Mouse (Mus musculus): Measurements from ENCODE around the gene Olfr155.

The Olfr155 gene

DNA sequence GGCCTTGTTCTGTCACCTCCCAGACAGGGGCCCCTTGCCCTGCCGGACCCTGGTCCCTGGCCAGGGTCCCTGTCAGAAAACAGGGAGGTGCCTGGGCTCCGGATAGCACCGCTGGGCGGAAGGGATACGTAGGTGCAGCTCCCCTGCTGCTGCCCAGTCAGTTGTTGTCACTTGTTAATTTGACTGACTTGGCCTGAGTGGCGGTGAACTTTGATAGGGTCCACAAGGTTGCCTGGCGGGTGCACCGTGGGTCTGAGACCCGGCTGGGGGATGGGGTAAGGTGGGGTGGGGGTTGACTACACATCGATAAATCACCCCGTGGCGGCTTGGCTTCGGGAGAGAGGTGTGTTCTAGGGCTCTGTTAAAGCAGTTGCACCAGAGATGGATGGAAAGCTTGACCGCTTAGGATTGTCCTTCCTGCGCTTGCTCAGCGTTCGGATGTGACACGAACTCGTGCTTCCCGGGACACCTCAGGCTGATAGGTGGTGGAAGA, 24.6 kb downstream of the Olfr155 start:
- H3K4me1 ChIP-seq (replicated peaks; ENCODE audit: low read depth, low read length) = peaks cover 11% of the 10 kb centered on the region
- no peaks in the 10 kb centered on the region for H3K36me3 ChIP-seq (ENCODE audit: insufficient read depth, low read length)
- peak overlapping the region; percentile 94 for H3K4me3 ChIP-seq (replicated peaks; ENCODE audit: low read length)
- peaks cover 37% of the 10 kb centered on the region for H3K27me3 ChIP-seq (ENCODE audit: insufficient read depth, low read length)
- TF ChIP-seq NANOG (IDR thresholded peaks at IDR 0.05; ENCODE audit: borderline replicate concordance, low read length) (no peak), POU5F1 (IDR thresholded peaks at IDR 0.05; ENCODE audit: borderline replicate concordance, low read length) (no peak), CTCF (conservative IDR thresholded peaks at IDR 0.05; ENCODE audit: low read length) (no peak)
- H3K9me3 ChIP-seq (ENCODE audit: low read length) = no peaks in the 10 kb centered on the region

DNA sequence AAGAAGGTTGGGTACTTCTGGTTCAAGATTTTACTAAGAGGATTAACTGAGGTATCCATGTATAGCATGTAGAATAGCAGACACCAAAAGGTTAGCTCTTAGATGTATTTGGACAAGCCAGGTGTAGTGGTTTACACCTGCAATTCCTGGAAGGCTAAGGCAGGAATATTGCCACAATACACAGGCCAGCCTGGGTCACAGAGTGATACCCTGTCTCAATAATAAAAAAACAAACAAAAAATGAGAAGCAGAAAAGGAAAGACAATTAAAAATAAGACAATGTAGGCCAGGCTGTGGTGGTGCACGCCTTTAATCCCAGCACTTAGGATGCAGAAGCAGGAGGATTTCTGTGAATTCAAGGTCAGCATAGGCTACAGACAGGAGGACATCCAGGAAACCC, 25.9 kb downstream of the Olfr155 start:
- no peak overlapping the region for H3K4me3 ChIP-seq (replicated peaks; ENCODE audit: low read length)
- H3K36me3 ChIP-seq (ENCODE audit: insufficient read depth, low read length) = no peaks in the 10 kb centered on the region
- H3K4me1 ChIP-seq (replicated peaks; ENCODE audit: low read depth, low read length) = peaks cover 11% of the 10 kb centered on the region
- H3K27me3 ChIP-seq (ENCODE audit: insufficient read depth, low read length) = peaks cover 31% of the 10 kb centered on the region
- TF ChIP-seq CTCF (conservative IDR thresholded peaks at IDR 0.05; ENCODE audit: low read length) = no peak
- no peak for TF ChIP-seq POU5F1 (IDR thresholded peaks at IDR 0.05; ENCODE audit: borderline replicate concordance, low read length)
- TF ChIP-seq NANOG (IDR thresholded peaks at IDR 0.05; ENCODE audit: borderline replicate concordance, low read length) = no peak
- no peaks in the 10 kb centered on the region for H3K9me3 ChIP-seq (ENCODE audit: low read length)

DNA sequence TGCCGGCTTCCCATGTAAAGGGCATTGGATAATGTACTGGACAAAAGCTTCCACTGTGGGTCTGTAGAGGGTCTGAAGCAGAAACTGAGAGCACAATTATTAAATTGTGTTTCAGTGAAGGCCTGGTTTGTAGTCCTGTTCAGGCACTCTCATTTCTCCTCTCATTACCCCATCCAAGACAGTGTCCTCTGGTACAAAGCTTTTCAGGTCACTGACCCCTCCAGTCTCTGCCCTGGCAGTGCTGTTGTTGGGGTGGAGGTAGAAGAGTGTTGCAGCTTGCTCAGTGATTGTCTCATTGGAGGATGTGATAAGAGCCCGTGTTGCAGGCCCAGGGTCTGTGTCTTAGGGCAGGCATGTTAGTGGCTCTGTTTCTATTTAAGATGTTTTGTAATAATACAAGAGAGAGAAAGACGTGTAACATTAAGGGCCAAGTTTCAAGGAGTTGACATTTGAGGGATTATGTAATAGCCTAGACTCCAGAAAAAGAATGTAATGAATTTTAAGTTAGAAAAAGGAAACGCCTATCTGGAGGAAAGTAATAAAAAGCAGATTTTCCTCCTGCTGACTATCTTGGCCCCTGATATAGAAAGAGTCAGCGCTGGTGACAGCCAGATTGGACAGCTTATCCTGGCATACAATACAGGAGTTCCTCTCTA, 26.9 kb downstream of the Olfr155 start:
- Histone ChIP-seq H3K27me3 (ENCODE audit: insufficient read depth, low read length) (peaks cover 25% of the 10 kb centered on the region), H3K4me1 (replicated peaks; ENCODE audit: low read depth, low read length) (peaks cover 11% of the 10 kb centered on the region), H3K9me3 (ENCODE audit: low read length) (no peaks in the 10 kb centered on the region), H3K36me3 (ENCODE audit: insufficient read depth, low read length) (no peaks in the 10 kb centered on the region), H3K4me3 (replicated peaks; ENCODE audit: low read length) (no peak overlapping the region)
- no peak for TF ChIP-seq CTCF (conservative IDR thresholded peaks at IDR 0.05; ENCODE audit: low read length)
- TF ChIP-seq NANOG (IDR thresholded peaks at IDR 0.05; ENCODE audit: borderline replicate concordance, low read length) = no peak
- no peak for TF ChIP-seq POU5F1 (IDR thresholded peaks at IDR 0.05; ENCODE audit: borderline replicate concordance, low read length)

DNA sequence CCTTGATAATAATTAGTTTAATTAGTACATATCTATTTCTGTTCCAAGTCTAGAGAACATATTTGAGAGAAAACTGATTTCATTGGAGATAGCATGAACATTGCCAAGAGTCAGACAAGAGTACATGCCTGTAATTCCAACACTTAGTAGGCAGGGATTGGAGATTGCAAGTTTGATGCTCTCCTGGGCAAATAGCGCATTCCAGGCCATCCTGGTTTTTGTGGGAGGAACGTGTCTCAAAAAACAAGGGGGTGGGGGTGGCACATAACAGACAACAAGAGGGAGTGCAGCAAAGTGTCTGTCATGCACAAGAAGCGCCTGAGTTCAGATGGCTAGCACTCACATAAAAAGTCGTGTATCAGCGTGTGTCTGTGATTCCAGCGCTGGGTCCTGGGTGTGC, 28.2 kb downstream of the Olfr155 start:
- H3K36me3 ChIP-seq (ENCODE audit: insufficient read depth, low read length) = no peaks in the 10 kb centered on the region
- no peaks in the 10 kb centered on the region for H3K9me3 ChIP-seq (ENCODE audit: low read length)
- peaks cover 14% of the 10 kb centered on the region for H3K27me3 ChIP-seq (ENCODE audit: insufficient read depth, low read length)
- no peak for TF ChIP-seq CTCF (conservative IDR thresholded peaks at IDR 0.05; ENCODE audit: low read length)
- TF ChIP-seq POU5F1 (IDR thresholded peaks at IDR 0.05; ENCODE audit: borderline replicate concordance, low read length) = no peak
- no peak for TF ChIP-seq NANOG (IDR thresholded peaks at IDR 0.05; ENCODE audit: borderline replicate concordance, low read length)
- peaks cover 10% of the 10 kb centered on the region for H3K4me1 ChIP-seq (replicated peaks; ENCODE audit: low read depth, low read length)
- H3K4me3 ChIP-seq (replicated peaks; ENCODE audit: low read length) = no peak overlapping the region

DNA sequence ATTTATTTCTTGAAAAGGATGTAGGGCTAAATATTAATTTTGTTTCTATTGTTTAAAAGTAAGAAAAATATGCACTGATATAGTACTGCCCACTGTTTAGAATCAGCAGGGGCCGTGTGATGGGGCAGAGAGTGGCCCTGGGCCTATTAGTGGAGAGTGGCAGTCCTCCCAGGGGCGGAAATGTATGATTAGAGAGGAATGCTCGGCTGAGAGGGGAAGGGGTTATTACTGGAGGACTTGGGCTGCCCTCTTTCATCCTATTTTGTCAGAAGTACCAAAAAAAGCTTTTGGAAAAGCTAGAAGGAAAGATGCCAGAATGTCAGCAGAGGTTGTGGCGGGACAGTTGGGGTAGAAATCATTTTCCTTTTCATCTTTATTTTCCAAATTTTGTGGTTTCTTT, 32.8 kb downstream of the Olfr155 start:
- Histone ChIP-seq H3K27me3 (ENCODE audit: insufficient read depth, low read length) (no peaks in the 10 kb centered on the region), H3K4me3 (replicated peaks; ENCODE audit: low read length) (no peak overlapping the region), H3K9me3 (ENCODE audit: low read length) (no peaks in the 10 kb centered on the region), H3K4me1 (replicated peaks; ENCODE audit: low read depth, low read length) (no peaks in the 10 kb centered on the region), H3K36me3 (ENCODE audit: insufficient read depth, low read length) (no peaks in the 10 kb centered on the region)
- TF ChIP-seq NANOG (IDR thresholded peaks at IDR 0.05; ENCODE audit: borderline replicate concordance, low read length) (no peak), POU5F1 (IDR thresholded peaks at IDR 0.05; ENCODE audit: borderline replicate concordance, low read length) (no peak), CTCF (conservative IDR thresholded peaks at IDR 0.05; ENCODE audit: low read length) (no peak)

DNA sequence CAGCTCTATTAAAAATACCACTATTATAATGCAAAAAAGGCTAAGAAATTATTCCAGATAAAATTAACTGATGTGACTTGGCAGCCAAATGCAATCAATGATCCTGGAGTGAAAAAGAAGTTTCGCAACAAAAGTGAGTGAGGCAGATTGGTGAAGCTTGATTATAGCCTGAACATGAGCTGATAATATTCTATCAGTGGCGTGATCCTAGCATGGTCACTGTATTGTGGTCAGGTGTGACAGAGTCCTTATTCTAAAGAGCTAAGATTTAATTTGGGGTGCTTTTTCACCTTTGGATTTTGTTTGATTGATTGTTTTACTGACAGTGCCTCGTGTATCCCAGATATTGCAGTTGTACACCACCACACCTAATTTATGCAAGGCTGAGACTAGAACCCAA, 39.9 kb downstream of the Olfr155 start:
- Histone ChIP-seq H3K9me3 (ENCODE audit: low read length) (no peaks in the 10 kb centered on the region), H3K36me3 (ENCODE audit: insufficient read depth, low read length) (no peaks in the 10 kb centered on the region), H3K27me3 (ENCODE audit: insufficient read depth, low read length) (no peaks in the 10 kb centered on the region), H3K4me3 (replicated peaks; ENCODE audit: low read length) (no peak overlapping the region), H3K4me1 (replicated peaks; ENCODE audit: low read depth, low read length) (no peaks in the 10 kb centered on the region)
- TF ChIP-seq CTCF (conservative IDR thresholded peaks at IDR 0.05; ENCODE audit: low read length) (no peak), NANOG (IDR thresholded peaks at IDR 0.05; ENCODE audit: borderline replicate concordance, low read length) (no peak), POU5F1 (IDR thresholded peaks at IDR 0.05; ENCODE audit: borderline replicate concordance, low read length) (no peak)

DNA sequence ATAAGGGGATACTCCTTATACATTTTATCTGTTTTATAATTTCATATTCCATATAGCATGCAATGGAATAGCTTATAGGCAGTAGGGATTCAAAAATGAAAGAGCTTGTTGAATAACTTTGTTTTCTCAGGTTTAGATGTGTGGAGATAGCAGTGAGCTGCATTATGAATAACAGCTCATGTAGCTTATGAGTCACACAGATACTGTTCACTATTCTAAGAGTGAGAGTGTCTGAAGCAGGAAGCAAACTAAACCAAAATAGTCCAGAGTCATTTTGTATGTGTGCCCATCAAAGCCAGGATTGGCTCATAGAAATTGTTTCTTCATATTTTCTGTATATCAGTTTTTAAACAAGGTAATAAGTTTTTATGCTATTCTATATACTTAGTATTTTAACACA, 45.8 kb downstream of the Olfr155 start:
- Histone ChIP-seq H3K36me3 (ENCODE audit: insufficient read depth, low read length) (0 out of 2 replicates have a peak, but pooled peaks cover 3% of the 10 kb centered on the region), H3K4me3 (replicated peaks; ENCODE audit: low read length) (no peak overlapping the region), H3K4me1 (replicated peaks; ENCODE audit: low read depth, low read length) (no peaks in the 10 kb centered on the region), H3K27me3 (ENCODE audit: insufficient read depth, low read length) (no peaks in the 10 kb centered on the region), H3K9me3 (ENCODE audit: low read length) (no peaks in the 10 kb centered on the region)
- TF ChIP-seq CTCF (conservative IDR thresholded peaks at IDR 0.05; ENCODE audit: low read length) = no peak
- TF ChIP-seq POU5F1 (IDR thresholded peaks at IDR 0.05; ENCODE audit: borderline replicate concordance, low read length) = no peak
- no peak for TF ChIP-seq NANOG (IDR thresholded peaks at IDR 0.05; ENCODE audit: borderline replicate concordance, low read length)

DNA sequence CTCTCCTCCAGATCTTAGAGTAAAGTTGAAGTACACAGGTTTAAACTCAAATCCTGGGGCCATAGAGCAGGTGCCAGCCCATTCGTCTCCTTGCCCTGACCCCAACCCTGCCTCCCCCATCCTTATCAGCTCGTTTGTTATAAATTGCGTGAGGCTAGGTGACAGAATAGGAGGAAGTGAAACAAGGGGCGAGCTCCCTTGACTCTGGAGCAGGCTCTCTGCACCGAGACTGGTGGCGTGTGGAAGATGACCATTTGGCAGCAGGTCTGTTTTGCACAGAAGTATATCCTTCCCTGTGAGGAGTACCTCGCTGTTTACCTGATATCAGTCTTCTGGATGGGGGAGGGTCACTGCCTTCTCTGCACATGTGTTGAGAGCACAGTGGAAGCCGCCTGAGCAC, 47.8 kb downstream of the Olfr155 start:
- TF ChIP-seq CTCF (conservative IDR thresholded peaks at IDR 0.05; ENCODE audit: low read length) = no peak
- no peak for TF ChIP-seq NANOG (IDR thresholded peaks at IDR 0.05; ENCODE audit: borderline replicate concordance, low read length)
- TF ChIP-seq POU5F1 (IDR thresholded peaks at IDR 0.05; ENCODE audit: borderline replicate concordance, low read length) = no peak
- no peaks in the 10 kb centered on the region for H3K9me3 ChIP-seq (ENCODE audit: low read length)
- no peaks in the 10 kb centered on the region for H3K4me1 ChIP-seq (replicated peaks; ENCODE audit: low read depth, low read length)
- H3K27me3 ChIP-seq (ENCODE audit: insufficient read depth, low read length) = no peaks in the 10 kb centered on the region
- H3K4me3 ChIP-seq (replicated peaks; ENCODE audit: low read length) = no peak overlapping the region
- H3K36me3 ChIP-seq (ENCODE audit: insufficient read depth, low read length) = 0 out of 2 replicates have a peak, but pooled peaks cover 3% of the 10 kb centered on the region

DNA sequence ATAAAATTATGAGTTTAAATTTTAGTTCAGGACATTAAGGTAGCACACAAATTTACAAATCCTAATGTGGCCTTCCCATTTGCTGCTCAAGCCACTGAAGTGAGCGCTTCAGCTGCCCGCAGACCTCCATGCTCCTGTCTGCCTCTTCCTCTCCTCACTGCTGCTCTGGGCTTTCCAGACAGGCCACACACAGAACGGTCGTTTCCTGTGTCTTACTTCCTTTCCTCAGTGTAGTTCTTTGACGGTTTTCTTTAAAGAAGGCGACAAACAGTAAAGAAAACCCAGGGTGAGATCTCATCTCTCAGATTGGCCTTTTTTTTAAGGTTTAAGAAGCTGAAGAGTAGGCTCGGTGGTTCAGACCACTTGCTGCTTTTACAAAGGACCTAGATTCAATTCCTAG, 52.3 kb downstream of the Olfr155 start:
- Histone ChIP-seq H3K4me3 (replicated peaks; ENCODE audit: low read length) (no peak overlapping the region), H3K36me3 (ENCODE audit: insufficient read depth, low read length) (0 out of 2 replicates have a peak, but pooled peaks cover 3% of the 10 kb centered on the region)
- TF ChIP-seq CTCF (conservative IDR thresholded peaks at IDR 0.05; ENCODE audit: low read length) = no peak
- no peak for TF ChIP-seq NANOG (IDR thresholded peaks at IDR 0.05; ENCODE audit: borderline replicate concordance, low read length)
- TF ChIP-seq POU5F1 (IDR thresholded peaks at IDR 0.05; ENCODE audit: borderline replicate concordance, low read length) = no peak

More for the DNA sequence above, 52.3 kb downstream of the Olfr155 start:
- Histone ChIP-seq H3K9me3 (ENCODE audit: low read length) (no peaks in the 10 kb centered on the region), H3K4me1 (replicated peaks; ENCODE audit: low read depth, low read length) (no peaks in the 10 kb centered on the region), H3K27me3 (ENCODE audit: insufficient read depth, low read length) (no peaks in the 10 kb centered on the region)

Data from E14TG2a.4 (cell line).